Mouse (Mus musculus) urinary bladder, postnatal 4 days (tissue): ENCODE data around the gene Arf3.
"Not testable (repeated sequence)": the region's sequence is repeated elsewhere in the genome, so short reads cannot be mapped to it uniquely, and the experiment has no call there.

ENCODE experiments used
- DNase-seq, 2 experiments: peaks; one replicate each; pipeline ENCODE4 v3.0.0; 2021 to 2022; ENCODE audit warnings: low spot score in 2 of 2

Gene Arf3

GRCm38 (mm10) chr15:98762670-98763529 lies at the start of gene Arf3:
TSS of gene Arf3 (minus strand) at chr15:98763214.
- peak; percentile 92 to 96 for DNase-seq

- not testable (repeated sequence) for DNase-seq
Measured at GRCm38 (mm10) chr15:98810212-98810611, 47.2 kb upstream of the Arf3 start.

GRCm38 (mm10) chr15:98809390-98809789 lies 46.4 kb upstream of the Arf3 start, which contains the start of gene Ddn:
TSS of gene Ddn (minus strand) at chr15:98809490.
- DNase-seq: no peak

- no peak for DNase-seq
Measured at GRCm38 (mm10) chr15:98808651-98809134, 45.7 kb upstream of the Arf3 start.

- DNase-seq: no peak
Measured at GRCm38 (mm10) chr15:98807895-98808650, 45.1 kb upstream of the Arf3 start.

- DNase-seq: no peak
Measured at GRCm38 (mm10) chr15:98806809-98807770, 44.1 kb upstream of the Arf3 start.

GRCm38 (mm10) chr15:98806071-98806808 lies 43.2 kb upstream of the Arf3 start:
- no peak for DNase-seq

GRCm38 (mm10) chr15:98805324-98806040 lies 42.5 kb upstream of the Arf3 start:
- DNase-seq: peak; percentile 66 to 77

- peak; percentile 68 to 84 for DNase-seq
Measured at GRCm38 (mm10) chr15:98804054-98804453, 41.0 kb upstream of the Arf3 start.

- DNase-seq: no peak
Measured at GRCm38 (mm10) chr15:98802926-98803325, 39.9 kb upstream of the Arf3 start.

GRCm38 (mm10) chr15:98799396-98799795 lies 36.4 kb upstream of the Arf3 start:
- DNase-seq: peak; percentile 70 to 88

- DNase-seq: no peak
Measured at GRCm38 (mm10) chr15:98798903-98799302, 35.9 kb upstream of the Arf3 start.

GRCm38 (mm10) chr15:98797835-98798492 lies 35.0 kb upstream of the Arf3 start:
- DNase-seq: no peak

GRCm38 (mm10) chr15:98796803-98797595 lies 34.0 kb upstream of the Arf3 start:
- no peak for DNase-seq

GRCm38 (mm10) chr15:98793141-98793698 lies 30.2 kb upstream of the Arf3 start:
- no peak for DNase-seq

GRCm38 (mm10) chr15:98792233-98793020 lies 29.4 kb upstream of the Arf3 start:
- DNase-seq: no peak

GRCm38 (mm10) chr15:98791771-98792170 lies 28.8 kb upstream of the Arf3 start:
- DNase-seq: no peak
